Mouse (Mus musculus) midbrain, embryonic 14.5 days (tissue): ENCODE data around the gene Cdc25b. TPM values are rescaled to one million over a fixed set of nuclear protein-coding genes. Genes with fewer than 3 reads are reported as not detected.

Experiments
- ATAC-seq: fragments of 200-750 bp; cut with Nextera tagmentation; 2 replicates; pipeline ENCODE4 v1.8.0; 2017; ENCODE audit warnings: moderate number of reproducible peaks, moderate library complexity; ENCODE audit not compliant: low FRiP score, low TSS enrichment
- DNase-seq: peaks from one replicate; pipeline ENCODE4 v3.0.0-alpha.2; 2015
- H3K27ac ChIP-seq: fragments of 300-500 bp; sonication (generic); replicated peaks from 2 replicates; pipeline ENCODE4 v1.5.1; 2014; ENCODE audit warnings: mild to moderate bottlenecking, low read depth, low read length, moderate library complexity
- H3K27me3 ChIP-seq: fragments of 300-500 bp; sonication (generic); 2 replicates; pipeline ENCODE4 v1.6.1; 2014; ENCODE audit warnings: low read length, control low read depth, mixed read lengths; ENCODE audit not compliant: control insufficient read depth, insufficient read depth
- H3K36me3 ChIP-seq: fragments of 300-500 bp; sonication (generic); 2 replicates; pipeline ENCODE4 v1.6.1; 2014; ENCODE audit warnings: low read length, control low read depth; ENCODE audit not compliant: control insufficient read depth, insufficient read depth
- H3K4me1 ChIP-seq: fragments of 300-500 bp; sonication (generic); 2 replicates; pipeline ENCODE4 v1.6.1; 2014; ENCODE audit warnings: mild to moderate bottlenecking, antibody characterized with exemption, low read length, control low read depth; ENCODE audit not compliant: control insufficient read depth, insufficient read depth
- H3K4me2 ChIP-seq: fragments of 300-500 bp; sonication (generic); 2 replicates; pipeline ENCODE4 v1.6.1; 2014; ENCODE audit warnings: mild to moderate bottlenecking, low read length, moderate library complexity
- H3K4me3 ChIP-seq: fragments of 300-500 bp; sonication (generic); replicated peaks from 2 replicates; pipeline ENCODE4 v1.5.1; 2014; ENCODE audit warnings: low read depth, low read length
- H3K9ac ChIP-seq: fragments of 300-500 bp; sonication (generic); replicated peaks from 2 replicates; pipeline ENCODE4 v1.6.1; 2014; ENCODE audit warnings: mild to moderate bottlenecking, low read length, moderate library complexity
- H3K9me3 ChIP-seq: fragments of 300-500 bp; sonication (generic); 2 replicates; pipeline ENCODE4 v1.6.1; 2016; ENCODE audit warnings: low read length, control low read depth, mixed read lengths; ENCODE audit not compliant: control insufficient read depth
- WGBS: fragments of 180-500 bp; shearing (Covaris S2); extraction: QIAGEN DNeasy Blood & Tissue Kit; methylation state at CpG from one replicate; pipeline ENCODE4 v1.1.7; 2014; 5-methylcytosine and 5-hydroxymethylcytosine counted together
- polyA plus RNA-seq: library from polyadenylated mRNA; unstranded; fragments of >200 nt; fragmentation: Nextera tagmentation; extraction: Ambion mirVana; gene quantifications from 2 replicates; pipeline ENCODE4 v1.2.1, GENCODE M21; 2014

Cdc25b gene
- polyA plus RNA-seq, 1 experiment from 2014 or later, result 31.5 TPM

DNA sequence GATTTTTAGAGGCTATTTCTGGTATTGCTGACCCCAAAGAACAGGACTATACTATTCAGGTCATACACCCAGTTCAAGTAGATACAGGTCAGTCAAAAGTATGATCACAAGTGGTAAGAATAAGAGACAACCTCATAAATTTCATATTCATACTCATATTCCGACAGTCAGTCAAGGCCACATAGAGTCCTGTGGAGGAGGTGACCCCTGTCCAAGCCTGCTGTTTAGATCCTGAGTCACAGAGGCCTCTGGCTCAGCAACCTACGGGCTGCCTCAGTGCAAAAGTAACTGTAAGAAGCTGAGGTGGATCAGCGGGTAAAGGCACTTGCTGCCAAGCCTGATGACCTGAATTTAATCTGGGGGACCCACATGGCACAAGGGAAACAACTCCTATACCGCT lies 32.7 kb upstream of the Cdc25b start:
- H3K9me3 ChIP-seq, result no peaks in the 10 kb centered on the region
- H3K36me3 ChIP-seq, result peaks cover 41% of the 10 kb centered on the region
- DNase-seq, result no peak

GRCm38 (mm10) chr2:131156987-131157386 lies 29.8 kb upstream of the Cdc25b start:
- Histone ChIP-seq H3K9ac (no peak overlapping the region), H3K27me3 (no peaks in the 10 kb centered on the region), H3K4me3 (no peak overlapping the region), H3K4me2 (no peak overlapping the region), H3K9me3 (no peaks in the 10 kb centered on the region), H3K4me1 (peaks cover 32% of the 10 kb centered on the region), H3K27ac (no peak overlapping the region), H3K36me3 (peaks cover 19% of the 10 kb centered on the region)
- no peak for ATAC-seq
- WGBS, result 92% methylated on average over 7 of the region's 7 CpGs
- no peak for DNase-seq

More for the DNA sequence above, 32.7 kb upstream of the Cdc25b start:
- peaks cover 25% of the 10 kb centered on the region for H3K4me1 ChIP-seq
- no peak overlapping the region for H3K27ac ChIP-seq
- no peak overlapping the region for H3K4me2 ChIP-seq
- 91% methylated on average over 4 of the region's 4 CpGs for WGBS
- H3K4me3 ChIP-seq, result no peak overlapping the region
- H3K27me3 ChIP-seq, result no peaks in the 10 kb centered on the region
- no peak overlapping the region for H3K9ac ChIP-seq
- no peak for ATAC-seq

GRCm38 (mm10) chr2:131159491-131159910 lies 27.2 kb upstream of the Cdc25b start:
- ATAC-seq (peak; percentile 76), DNase-seq (peak; percentile 65)
- peak overlapping the region; percentile 83 for H3K27ac ChIP-seq
- peak overlapping the region; percentile 77 for H3K4me3 ChIP-seq
- H3K9ac ChIP-seq, result peak overlapping the region; percentile 81
- peak overlapping the region; percentile 74 for H3K4me2 ChIP-seq
- peaks cover 8% of the 10 kb centered on the region; the same call in 1 of the 2 replicates for H3K36me3 ChIP-seq
- peaks cover 32% of the 10 kb centered on the region for H3K4me1 ChIP-seq
- no peaks in the 10 kb centered on the region for H3K9me3 ChIP-seq
- under 1% methylated on average over 18 of the region's 18 CpGs for WGBS
- no peaks in the 10 kb centered on the region for H3K27me3 ChIP-seq

DNA sequence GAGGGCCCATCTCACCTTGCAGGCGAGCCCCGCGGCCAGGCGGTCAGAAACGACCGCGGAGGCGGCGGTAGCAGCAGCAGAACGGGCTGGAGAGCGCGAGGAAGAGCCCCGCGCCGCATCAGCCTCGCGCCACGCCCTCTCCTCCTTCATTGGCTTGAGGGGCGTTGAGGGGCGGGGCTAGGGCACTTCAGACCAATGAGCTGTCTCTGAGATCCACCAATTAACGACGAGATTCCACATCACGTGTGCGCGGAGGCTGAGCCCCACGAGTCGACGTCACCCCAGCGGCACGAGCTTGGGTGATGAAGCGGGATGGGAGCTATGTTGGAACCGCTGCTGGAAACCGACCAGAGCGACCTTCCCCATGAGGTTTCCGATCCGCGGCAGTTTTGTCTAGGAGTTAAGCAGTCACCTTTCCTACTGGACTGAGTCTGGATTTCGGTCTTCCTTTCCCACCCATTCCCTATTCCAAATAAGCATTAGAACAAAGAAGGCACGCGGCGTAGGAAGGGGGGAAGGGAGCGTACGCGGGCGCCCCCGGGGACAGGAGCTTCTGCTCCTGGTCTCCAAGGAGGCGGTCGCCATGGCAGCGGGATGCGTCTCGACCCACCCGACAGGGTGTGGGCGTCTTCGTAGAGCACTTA lies 26.7 kb upstream of the Cdc25b start, which contains the start of gene 1700037H04Rik:
Gene 1700037H04Rik, minus strand, starts transcription at position 144 of the 644 bp plus-strand sequence.
- no peaks in the 10 kb centered on the region for H3K9me3 ChIP-seq
- DNase-seq (peak; percentile 99), ATAC-seq (peak; percentile 97)
- peak within 1 kb of the TSS; percentile 81 for H3K9ac ChIP-seq
- H3K4me3 ChIP-seq, result peak within 1 kb of the TSS; percentile 77
- H3K36me3 ChIP-seq, result peaks cover 4% of the 10 kb centered on the region; the same call in 1 of the 2 replicates
- H3K27ac ChIP-seq, result peak within 1 kb of the TSS; percentile 97
- under 1% methylated on average over 54 of the region's 54 CpGs for WGBS
- no peaks in the 10 kb centered on the region for H3K27me3 ChIP-seq
- peaks cover 32% of the 10 kb centered on the region for H3K4me1 ChIP-seq
- peak within 1 kb of the TSS; percentile 88 for H3K4me2 ChIP-seq

DNA sequence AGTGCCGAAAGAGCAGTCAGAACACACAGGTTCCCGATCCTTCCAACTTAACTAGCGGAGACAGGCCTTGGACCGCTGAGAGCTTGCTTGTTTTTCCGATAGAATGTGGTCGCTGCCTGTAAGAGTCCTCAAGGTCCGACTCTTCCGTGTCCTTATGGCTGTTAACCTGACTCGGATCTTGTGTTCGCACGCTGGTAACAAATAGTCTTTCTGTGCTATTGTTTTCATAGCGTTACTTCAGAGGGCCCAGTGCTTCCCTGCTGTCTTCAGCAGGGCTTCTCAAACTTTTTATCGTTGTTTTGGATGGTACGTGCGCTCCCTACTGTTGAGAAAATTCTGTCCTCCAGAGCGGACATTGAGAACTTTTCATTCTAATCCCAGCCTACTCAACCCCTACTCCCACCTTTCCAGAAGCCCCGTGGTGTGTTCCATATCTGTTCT lies 26.1 kb upstream of the Cdc25b start:
- peak overlapping the region; percentile 77 for H3K4me3 ChIP-seq
- H3K9me3 ChIP-seq, result no peaks in the 10 kb centered on the region
- H3K36me3 ChIP-seq, result no peaks in the 10 kb centered on the region
- no peak for ATAC-seq
- H3K4me1 ChIP-seq, result peaks cover 32% of the 10 kb centered on the region
- peak overlapping the region; percentile 76 for H3K9ac ChIP-seq
- H3K27me3 ChIP-seq, result no peaks in the 10 kb centered on the region
- peak overlapping the region; percentile 97 for H3K27ac ChIP-seq
- DNase-seq, result no peak
- peak overlapping the region; percentile 88 for H3K4me2 ChIP-seq
- under 1% methylated on average over 17 of the region's 17 CpGs for WGBS

- WGBS, result 80% methylated on average over 7 of the region's 7 CpGs
- H3K27me3 ChIP-seq, result no peaks in the 10 kb centered on the region
Observed at GRCm38 (mm10) chr2:131163924-131164323, 22.8 kb upstream of the Cdc25b start.

DNA sequence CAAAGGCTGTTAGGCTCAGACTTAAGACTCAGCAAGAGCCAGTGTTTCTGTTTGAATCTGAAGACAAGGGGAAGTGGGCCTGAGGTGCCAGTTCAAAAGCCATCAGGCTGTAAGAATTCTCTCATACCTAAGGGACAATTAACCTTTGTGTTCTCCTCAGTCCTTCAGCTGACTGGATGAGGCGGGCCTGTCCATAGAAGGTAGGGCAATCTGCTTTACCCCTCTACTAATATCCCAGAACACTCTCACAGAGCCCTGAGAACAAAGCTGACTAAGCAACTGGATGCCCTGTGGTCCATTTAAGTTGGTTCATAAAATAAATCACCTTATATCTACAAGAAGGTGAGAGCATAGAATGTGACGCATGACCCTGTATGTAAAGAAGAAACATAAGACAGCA lies 20.6 kb upstream of the Cdc25b start:
- Histone ChIP-seq H3K27me3 (0 out of 2 replicates have a peak, but pooled peaks cover 4% of the 10 kb centered on the region), H3K36me3 (peaks cover 5% of the 10 kb centered on the region; the same call in 1 of the 2 replicates), H3K27ac (no peak overlapping the region), H3K9ac (no peak overlapping the region), H3K4me1 (0 out of 2 replicates have a peak, but pooled peaks cover 6% of the 10 kb centered on the region), H3K4me3 (no peak overlapping the region), H3K9me3 (no peaks in the 10 kb centered on the region), H3K4me2 (no peak overlapping the region)
- DNase-seq (no peak), ATAC-seq (no peak)
- WGBS, result 83% methylated on average over 2 of the region's 2 CpGs

More at GRCm38 (mm10) chr2:131163924-131164323, 22.8 kb upstream of the Cdc25b start:
- ATAC-seq (no peak), DNase-seq (no peak)
- Histone ChIP-seq H3K27ac (no peak overlapping the region), H3K4me1 (peaks cover 13% of the 10 kb centered on the region), H3K36me3 (no peaks in the 10 kb centered on the region), H3K4me2 (no peak overlapping the region), H3K4me3 (no peak overlapping the region), H3K9ac (no peak overlapping the region), H3K9me3 (no peaks in the 10 kb centered on the region)

DNA sequence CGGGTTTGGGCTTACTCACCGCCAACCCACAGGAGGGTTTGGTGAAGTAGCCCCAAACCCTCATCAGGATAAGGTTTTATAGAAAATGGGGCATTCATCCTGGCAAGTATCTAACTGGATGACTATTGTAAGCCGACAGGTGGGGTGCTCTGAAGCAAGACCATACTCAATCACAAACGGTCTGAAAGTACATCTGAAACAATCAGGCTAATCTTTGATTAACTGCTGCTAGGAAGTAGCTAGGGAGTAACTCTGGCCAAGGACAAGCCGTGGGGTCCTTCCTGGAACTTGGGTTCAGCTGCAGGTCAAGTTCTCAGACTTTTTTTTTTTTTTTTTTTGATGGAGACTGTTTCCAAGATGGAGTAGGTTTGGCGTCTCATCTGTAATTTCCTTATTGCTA lies 18.8 kb upstream of the Cdc25b start:
- 86% methylated on average over 6 of the region's 6 CpGs for WGBS
- 0 out of 2 replicates have a peak, but pooled peaks cover 6% of the 10 kb centered on the region for H3K4me1 ChIP-seq
- H3K36me3 ChIP-seq, result peaks cover 21% of the 10 kb centered on the region; the same call in 1 of the 2 replicates
- peaks cover 22% of the 10 kb centered on the region for H3K27me3 ChIP-seq
- H3K4me3 ChIP-seq, result no peak overlapping the region
- no peak overlapping the region for H3K9ac ChIP-seq
- no peaks in the 10 kb centered on the region for H3K9me3 ChIP-seq
- ATAC-seq (no peak), DNase-seq (no peak)
- H3K27ac ChIP-seq, result no peak overlapping the region
- no peak overlapping the region for H3K4me2 ChIP-seq

DNA sequence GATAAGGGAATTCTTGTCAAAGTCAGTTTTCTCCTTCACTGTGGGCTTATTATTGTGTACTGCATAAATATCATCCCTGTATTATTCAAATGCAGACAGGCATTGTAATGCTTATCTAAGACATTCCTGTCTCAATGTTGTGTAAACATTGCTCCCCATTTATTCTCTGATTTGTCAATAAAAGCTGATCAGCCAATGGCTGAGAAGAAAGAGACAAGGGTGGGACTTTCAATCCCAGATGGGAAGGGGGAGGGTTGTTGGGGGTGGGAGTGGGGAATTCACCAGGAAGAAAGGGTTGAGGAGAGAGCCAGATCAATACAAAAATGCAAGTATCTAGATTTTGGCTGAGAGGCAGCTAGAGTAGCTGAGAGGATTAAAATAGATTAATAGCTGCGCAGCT lies 17.8 kb upstream of the Cdc25b start:
- Histone ChIP-seq H3K9ac (no peak overlapping the region), H3K4me3 (no peak overlapping the region), H3K27me3 (peaks cover 22% of the 10 kb centered on the region), H3K27ac (no peak overlapping the region), H3K4me2 (no peak overlapping the region), H3K9me3 (no peaks in the 10 kb centered on the region), H3K4me1 (0 out of 2 replicates have a peak, but pooled peaks cover 6% of the 10 kb centered on the region), H3K36me3 (peaks cover 21% of the 10 kb centered on the region; the same call in 1 of the 2 replicates)
- WGBS, result 45% methylated on average over 1 of the region's 1 CpGs
- DNase-seq, result peak; percentile 38
- no peak for ATAC-seq
